Mouse (Mus musculus) adrenal gland (tissue): ENCODE data around the gene Cfap126.

Source experiments
- intact Hi-C: fragments of 180-260 bp; cut with DNase I; formaldehyde crosslinking; loops from one replicate; pipeline ENCODE4 v1.15.1; 2025

Gene Cfap126

GRCm38 (mm10) chr1:171094424-171094823 is 19.3 kb upstream of the Cfap126 start:
- intact Hi-C loops, result loop anchor here (10.0 kb wide), 1 partner anchor 190 kb away; no protein-coding TSS in a partner anchor

DNA sequence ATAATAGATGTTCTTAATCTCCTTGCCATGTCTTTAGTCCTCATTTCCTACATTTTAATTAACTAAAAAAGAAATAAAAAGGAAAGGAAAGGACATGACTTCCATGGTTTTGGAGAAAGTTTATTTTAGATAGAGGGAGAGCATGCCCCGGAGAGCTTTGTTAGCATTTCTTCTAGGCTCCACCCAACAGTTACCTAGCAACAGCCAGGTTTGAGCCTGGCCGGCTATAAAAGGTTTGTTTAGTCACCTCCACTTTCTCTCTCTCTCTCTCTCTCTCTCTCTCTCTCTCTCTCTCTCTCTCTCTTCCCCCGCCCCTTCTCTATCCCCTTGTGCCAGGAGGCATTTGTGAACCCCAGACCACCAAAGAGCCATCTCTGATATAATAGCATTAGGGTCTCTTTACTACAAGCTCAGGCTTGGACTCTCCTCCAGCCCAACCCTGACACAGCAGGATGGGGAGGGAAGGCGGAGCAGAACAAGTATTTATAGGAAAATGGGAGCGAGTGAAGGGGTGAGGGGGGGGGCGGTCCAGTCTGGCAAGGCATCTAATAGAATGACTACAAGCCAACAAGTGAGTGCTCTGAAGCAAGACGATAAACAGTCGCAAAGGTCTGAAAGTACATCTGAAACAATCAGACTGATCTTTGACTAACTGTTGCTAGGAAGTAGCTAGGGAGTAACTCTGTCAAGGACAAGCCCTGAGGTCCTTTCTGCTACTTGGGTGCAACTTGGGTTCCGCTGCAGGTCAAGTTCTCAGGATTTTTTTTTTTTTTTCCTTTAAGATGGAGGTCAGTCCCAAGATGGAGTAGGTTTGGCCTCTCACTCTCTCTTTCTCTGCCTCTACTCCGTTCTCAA is 17.4 kb upstream of the Cfap126 start:
- intact Hi-C loops, result loop anchor here (10.0 kb wide), 1 partner anchor 192 kb away; no protein-coding TSS in a partner anchor

DNA sequence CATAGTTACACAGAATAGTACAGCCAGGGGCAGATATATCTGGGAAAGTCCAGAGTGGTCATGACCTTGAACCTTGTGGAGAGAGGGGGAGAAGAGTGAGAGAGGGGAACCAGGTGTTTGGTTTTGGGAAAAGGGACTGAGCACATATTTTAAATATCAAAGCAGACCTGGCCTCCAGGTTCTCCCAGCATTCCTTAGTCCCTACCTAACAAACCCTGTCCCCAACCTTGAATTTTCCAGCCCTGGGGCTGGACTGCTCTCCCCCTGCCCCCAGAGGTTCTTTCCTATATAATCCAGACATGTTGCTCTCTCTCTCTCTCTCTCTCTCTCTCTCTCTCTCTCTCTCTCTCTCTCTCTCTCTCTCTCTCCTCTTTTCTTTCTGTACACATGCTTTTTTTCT is 16.6 kb upstream of the Cfap126 start:
- intact Hi-C loops, result loop anchor here (10.0 kb wide), 1 partner anchor 192 kb away; no protein-coding TSS in a partner anchor

DNA sequence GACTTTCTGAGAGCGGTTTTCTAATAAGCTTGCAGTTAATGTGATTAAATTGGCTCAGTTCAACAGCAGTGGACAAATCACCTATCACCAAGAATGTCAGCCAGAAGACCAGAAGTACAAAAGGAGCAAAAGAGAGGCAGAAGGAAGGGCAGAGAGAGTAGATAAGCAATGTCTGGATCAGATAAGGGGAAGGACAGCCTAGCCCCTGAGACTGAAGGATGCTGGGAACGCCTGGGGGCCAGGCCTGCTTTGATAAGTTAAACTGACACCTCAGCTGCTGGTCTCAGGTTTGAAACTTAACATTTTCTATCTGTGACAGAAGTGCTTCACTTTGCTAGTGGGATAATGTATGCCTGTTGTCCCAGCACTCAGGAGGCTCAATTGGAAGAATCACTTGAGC is 16.1 kb upstream of the Cfap126 start:
- intact Hi-C loops, result loop anchor here (10.0 kb wide), 1 partner anchor 193 kb away; no protein-coding TSS in a partner anchor

GRCm38 (mm10) chr1:171101033-171101432 is 12.7 kb upstream of the Cfap126 start:
- intact Hi-C loops, result loop anchor here (5.0 kb wide), 1 partner anchor 64 kb away; no protein-coding TSS in a partner anchor

DNA sequence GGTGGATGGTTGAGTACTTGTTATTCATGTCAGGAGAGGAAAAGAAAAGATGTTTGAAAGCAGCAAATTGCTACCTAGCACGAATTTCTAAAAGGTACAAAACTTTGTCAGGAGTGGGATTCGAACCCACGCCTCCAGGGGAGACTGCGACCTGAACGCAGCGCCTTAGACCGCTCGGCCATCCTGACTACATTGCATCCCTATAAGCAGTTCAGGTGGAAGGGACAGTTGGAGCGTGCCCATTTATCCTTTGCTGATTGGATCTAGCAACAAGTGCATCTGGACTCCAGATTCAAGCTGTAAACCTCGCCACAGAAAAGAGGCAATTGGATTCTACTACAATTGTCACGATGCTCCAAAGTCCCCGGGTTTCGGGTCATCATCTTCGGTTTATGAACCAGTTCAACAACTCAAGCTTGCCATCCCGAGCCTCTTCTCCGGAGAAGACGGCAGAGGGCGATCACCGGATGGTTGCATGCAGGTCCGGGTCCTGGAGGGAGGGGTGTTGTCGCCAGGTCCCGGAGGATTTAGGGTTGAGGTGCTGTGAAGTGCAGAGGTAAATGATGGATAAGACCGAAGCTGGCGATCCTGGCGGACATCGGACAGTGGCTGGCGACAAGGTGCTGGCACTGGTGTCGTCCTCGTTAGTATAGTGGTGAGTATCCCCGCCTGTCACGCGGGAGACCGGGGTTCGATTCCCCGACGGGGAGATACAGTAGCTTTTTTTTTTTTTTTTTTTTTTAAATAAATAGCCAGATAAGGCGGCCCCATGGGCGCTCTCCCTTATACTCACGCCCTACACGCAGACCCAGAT is 11.8 kb upstream of the Cfap126 start:
- intact Hi-C loops, result loop anchor here (5.0 kb wide), 1 partner anchor 65 kb away; no protein-coding TSS in a partner anchor

DNA sequence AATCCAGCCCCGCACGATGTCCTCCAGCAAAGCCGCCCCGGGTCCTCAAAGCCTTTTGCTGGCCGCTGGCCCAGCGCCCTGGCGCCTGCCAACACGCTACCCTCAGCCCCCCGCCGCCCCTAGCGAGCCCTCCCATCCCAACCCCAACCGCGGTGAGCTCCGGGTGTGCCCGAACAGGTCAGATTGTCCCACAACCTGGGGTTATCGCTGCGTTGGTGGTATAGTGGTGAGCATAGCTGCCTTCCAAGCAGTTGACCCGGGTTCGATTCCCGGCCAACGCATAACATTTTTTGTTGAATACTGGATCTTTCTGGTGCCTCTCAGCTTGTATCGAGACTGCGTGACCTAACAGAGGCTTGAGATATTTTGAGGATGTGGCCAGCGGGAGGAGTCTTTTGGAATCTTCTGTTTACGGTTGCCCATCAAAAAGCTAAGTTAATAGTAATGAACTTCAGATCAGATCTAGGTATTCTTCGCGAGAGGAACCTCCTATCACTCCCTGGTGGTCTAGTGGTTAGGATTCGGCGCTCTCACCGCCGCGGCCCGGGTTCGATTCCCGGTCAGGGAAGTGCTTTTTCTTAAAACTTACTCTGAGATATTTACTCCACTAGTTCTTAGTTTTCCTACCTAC is 11.1 kb upstream of the Cfap126 start:
- intact Hi-C loops, result loop anchor here (5.0 kb wide), 1 partner anchor 65 kb away; no protein-coding TSS in a partner anchor

DNA sequence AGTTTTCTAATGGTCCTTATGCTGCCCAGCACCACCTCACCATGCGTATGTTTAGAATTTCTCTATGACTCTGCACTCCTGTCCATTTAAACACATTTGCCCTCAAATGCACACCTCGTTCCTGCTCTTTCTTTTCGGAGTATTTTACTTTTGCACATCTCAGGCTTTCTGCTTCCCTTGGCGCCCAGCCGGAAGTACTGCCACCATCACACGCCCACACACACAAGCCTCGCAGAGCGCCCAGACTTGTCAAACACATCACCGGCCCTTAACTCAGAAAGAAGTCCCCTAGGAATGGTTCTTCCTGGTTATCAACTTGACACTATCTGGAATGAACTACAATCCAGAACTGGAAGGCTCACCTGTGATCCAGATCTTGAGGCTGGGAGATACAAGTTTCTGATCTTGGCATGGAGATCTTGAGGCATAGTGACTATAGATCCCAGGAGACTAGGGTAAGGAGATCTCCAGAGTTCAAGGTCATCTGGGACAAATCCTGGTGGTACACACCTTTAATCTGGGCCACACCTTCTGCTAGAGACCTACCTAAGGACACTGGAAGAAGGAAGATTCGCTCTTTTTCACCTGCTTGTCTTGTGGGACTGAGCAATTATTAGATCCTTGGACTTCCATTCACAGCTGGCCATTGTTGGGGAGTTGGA is 10.4 kb upstream of the Cfap126 start:
- intact Hi-C loops, result loop anchor here (5.0 kb wide), 1 partner anchor 66 kb away; no protein-coding TSS in a partner anchor

DNA sequence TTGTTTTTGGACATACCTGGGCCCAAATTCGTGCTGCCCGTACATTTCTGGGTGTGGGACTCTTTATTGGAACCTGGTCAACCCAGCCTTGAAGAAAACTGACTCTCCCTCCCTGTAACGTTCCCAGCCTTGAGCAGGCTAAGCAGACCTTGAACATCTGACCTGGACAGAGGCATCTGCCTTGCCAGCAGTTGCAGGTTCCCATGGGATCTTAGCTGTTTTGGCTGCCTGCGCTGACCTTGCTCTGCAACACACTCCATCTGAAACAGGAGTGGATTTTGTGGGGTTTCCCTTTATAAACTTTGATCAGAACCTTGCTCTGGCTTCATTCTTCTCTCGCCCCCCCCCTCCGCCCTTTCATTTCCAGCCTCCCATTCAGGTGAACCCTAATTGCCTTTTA is 8.5 kb upstream of the Cfap126 start:
- intact Hi-C loops, result no loop called here

GRCm38 (mm10) chr1:171109620-171110019 is 4.1 kb upstream of the Cfap126 start:
- intact Hi-C loops, result loop anchor here (2.0 to 10.0 kb wide), 2 partner anchors 147 to 225 kb away; no protein-coding TSS in a partner anchor

- intact Hi-C loops, result loop anchor here (2.0 to 10.0 kb wide), 2 partner anchors 146 to 224 kb away; no protein-coding TSS in a partner anchor
These were observed 3.1 kb upstream of the Cfap126 start for GRCm38 (mm10) chr1:171110659-171111019.

- intact Hi-C loops, result loop anchor here (2.0 to 10.0 kb wide), 2 partner anchors 146 to 224 kb away; no protein-coding TSS in a partner anchor
These were observed 2.5 kb upstream of the Cfap126 start for GRCm38 (mm10) chr1:171111020-171111780.

DNA sequence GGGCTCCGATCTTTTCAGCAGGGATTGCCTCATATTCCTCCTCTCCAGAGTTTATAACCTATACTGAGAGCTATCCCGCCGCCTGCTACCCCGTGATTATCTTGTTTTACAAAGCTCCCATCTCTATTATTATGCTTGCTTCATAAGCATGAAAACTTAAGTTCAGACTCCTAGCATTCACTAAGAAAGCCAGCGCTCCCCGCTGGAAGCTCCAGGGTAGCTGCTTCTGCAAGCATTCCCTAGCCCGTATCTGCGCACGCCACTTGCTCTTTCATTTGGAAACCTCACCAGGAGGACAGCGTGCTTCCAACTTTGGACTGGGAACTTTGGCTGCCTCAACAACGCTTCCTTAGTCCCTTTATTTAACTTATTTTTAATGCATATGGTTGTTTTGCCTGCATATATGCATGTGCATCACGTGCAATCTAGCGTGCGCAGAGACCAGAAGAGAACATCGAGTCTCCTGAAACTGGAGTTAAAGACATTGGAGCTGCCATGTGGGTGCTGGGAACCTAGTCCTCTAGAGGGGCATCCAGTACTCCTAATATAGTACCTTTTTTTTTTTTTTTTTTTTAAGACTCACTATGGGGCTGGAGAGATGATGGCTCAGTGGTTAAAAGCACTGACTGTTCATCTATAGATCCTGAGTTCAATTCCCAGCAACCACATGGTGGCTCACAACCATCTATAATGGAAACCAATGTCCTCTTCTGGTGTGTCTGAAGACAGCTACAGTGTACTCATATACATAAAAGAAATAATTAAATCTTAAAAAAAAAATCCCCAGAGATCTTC is 1.7 kb upstream of the Cfap126 start:
- intact Hi-C loops, result loop anchor here (2.0 to 10.0 kb wide), 2 partner anchors 145 to 223 kb away; no protein-coding TSS in a partner anchor

DNA sequence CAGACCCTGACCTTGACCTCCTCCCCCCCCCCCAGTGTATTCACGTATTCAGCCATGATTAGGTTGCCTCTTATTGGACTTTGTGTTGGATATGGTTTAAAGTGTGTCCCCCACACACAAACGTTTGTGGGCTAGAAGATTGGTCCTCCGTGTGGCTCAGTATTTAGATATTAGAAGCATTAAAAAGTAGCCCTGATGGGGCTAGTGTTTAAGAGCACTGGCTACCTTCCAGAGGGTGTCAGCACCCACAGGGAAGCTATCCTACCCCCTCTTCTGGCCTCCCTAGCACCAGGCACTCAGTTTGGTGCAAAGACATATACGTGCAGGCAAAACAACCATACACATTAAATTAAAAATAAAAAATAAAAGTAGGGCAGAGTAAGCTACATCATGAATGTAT is 732 bp upstream of the Cfap126 start:
- intact Hi-C loops, result loop anchor here (10.0 kb wide), 1 partner anchor 222 kb away; no protein-coding TSS in a partner anchor

DNA sequence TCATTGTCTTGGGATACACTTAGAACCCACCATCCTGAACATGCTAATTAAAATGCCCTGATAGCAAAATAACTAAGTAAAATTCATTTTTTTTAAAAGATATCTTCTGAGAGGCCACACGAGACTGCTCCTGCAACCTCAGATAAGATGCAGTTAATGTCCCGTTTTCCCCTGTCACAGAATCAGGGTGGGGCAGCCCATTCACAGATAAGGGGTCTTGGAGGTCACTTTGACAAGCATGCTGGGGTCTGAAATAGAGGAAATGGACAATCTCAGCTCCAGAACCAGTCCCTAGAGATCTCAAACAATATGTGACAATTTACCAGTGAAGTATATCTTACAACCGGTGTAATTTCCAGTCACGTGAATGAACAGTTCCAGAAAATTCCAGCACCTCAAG is 2.6 kb downstream of the Cfap126 start:
- intact Hi-C loops, result loop anchor here (10.0 kb wide), 1 partner anchor 219 kb away; no protein-coding TSS in a partner anchor

- intact Hi-C loops, result loop anchor here (1.0 to 10.0 kb wide), 3 partner anchors 102 to 217 kb away; no protein-coding TSS in a partner anchor
These were observed 4.6 kb downstream of the Cfap126 start for GRCm38 (mm10) chr1:171118269-171118684.

- intact Hi-C loops, result loop anchor here (1.0 to 10.0 kb wide), 3 partner anchors 101 to 216 kb away; no protein-coding TSS in a partner anchor
These were observed 5.3 kb downstream of the Cfap126 start for GRCm38 (mm10) chr1:171118996-171119395.

DNA sequence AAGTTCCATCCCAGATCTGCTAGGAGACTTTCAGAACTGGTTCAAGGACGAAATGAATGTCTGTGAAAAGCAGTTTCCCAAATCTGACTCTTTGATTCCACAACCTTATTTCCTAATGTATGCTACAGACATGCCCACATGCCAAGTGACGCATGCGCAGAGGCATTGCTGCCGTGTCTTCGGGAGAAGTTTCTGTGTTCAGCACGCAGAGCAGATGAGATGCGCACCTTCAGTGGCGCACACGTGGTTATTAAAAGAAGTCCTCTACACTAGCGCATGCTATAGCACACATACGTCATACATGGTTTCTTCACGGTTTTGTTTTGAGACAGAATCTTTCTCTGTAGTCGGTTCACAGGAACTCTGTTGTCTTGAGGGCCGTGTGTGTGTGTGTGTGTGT is 5.7 kb downstream of the Cfap126 start:
- intact Hi-C loops, result loop anchor here (2.0 to 10.0 kb wide), 2 partner anchors 137 to 215 kb away; no protein-coding TSS in a partner anchor
